Mouse (Mus musculus) liver, embryonic 11.5 days (tissue): ENCODE results near the gene Kalrn. TPM values are rescaled to one million over a fixed set of nuclear protein-coding genes. Genes with fewer than 3 reads are reported as not detected.

ENCODE experiments used
- ATAC-seq: fragments of 200-750 bp; cut with Nextera tagmentation; replicated peaks from 2 replicates; pipeline ENCODE4 v1.8.0; 2017; ENCODE audit warnings: moderate number of reproducible peaks, mild to moderate bottlenecking, moderate TSS enrichment, moderate library complexity; ENCODE audit not compliant: low FRiP score
- DNase-seq: peaks from one replicate; pipeline ENCODE4 v3.0.0-alpha.2; 2017; ENCODE audit warnings: low spot score
- H3K27ac ChIP-seq: fragments of 300-500 bp; sonication (generic); 2 replicates; pipeline ENCODE4 v1.5.1; 2014; ENCODE audit warnings: mild to moderate bottlenecking, low read depth, low read length, control low read depth
- H3K27me3 ChIP-seq: fragments of 300-500 bp; sonication (generic); replicated peaks from 2 replicates; pipeline ENCODE4 v1.6.1; 2014; ENCODE audit warnings: low read length, mixed read lengths; ENCODE audit not compliant: control insufficient read depth, insufficient read depth
- H3K36me3 ChIP-seq: fragments of 300-500 bp; sonication (generic); 2 replicates; pipeline ENCODE4 v1.6.1; 2014; ENCODE audit warnings: mild to moderate bottlenecking, low read length, moderate library complexity, mixed read lengths; ENCODE audit not compliant: control insufficient read depth, insufficient read depth
- H3K4me1 ChIP-seq: fragments of 300-500 bp; sonication (generic); replicated peaks from 2 replicates; pipeline ENCODE4 v1.6.1; 2014; ENCODE audit warnings: low read length, mixed read lengths; ENCODE audit not compliant: control insufficient read depth, insufficient read depth
- H3K4me2 ChIP-seq: fragments of 300-500 bp; sonication (generic); 2 replicates; pipeline ENCODE4 v1.6.1; 2014; ENCODE audit warnings: mild to moderate bottlenecking, control low read depth, moderate library complexity
- H3K4me3 ChIP-seq: fragments of 300-500 bp; sonication (generic); 2 replicates; pipeline ENCODE4 v1.5.1; 2014; ENCODE audit warnings: low read depth, low read length, control low read depth
- H3K9ac ChIP-seq: fragments of 300-500 bp; sonication (generic); 2 replicates; pipeline ENCODE4 v1.6.1; 2014; ENCODE audit warnings: low read depth, low read length, control low read depth
- H3K9me3 ChIP-seq: fragments of 300-500 bp; sonication (generic); 2 replicates; pipeline ENCODE4 v1.6.1; 2016; ENCODE audit warnings: low read length, inconsistent platforms, mixed read lengths; ENCODE audit not compliant: control insufficient read depth
- WGBS: fragments of 180-500 bp; shearing (Covaris S2); extraction: QIAGEN DNeasy Blood & Tissue Kit; methylation state at CpG from one replicate; pipeline ENCODE4 v1.1.7; 2014; 5-methylcytosine and 5-hydroxymethylcytosine counted together
- polyA plus RNA-seq: library from polyadenylated mRNA; unstranded; fragments of >200 nt; fragmentation: Nextera tagmentation; extraction: Ambion mirVana; gene quantifications from 2 replicates; pipeline ENCODE4 v1.2.1, GENCODE M21; 2014

Gene Kalrn
- 25.1 and 25.4 TPM in 2 replicates for polyA plus RNA-seq

DNA sequence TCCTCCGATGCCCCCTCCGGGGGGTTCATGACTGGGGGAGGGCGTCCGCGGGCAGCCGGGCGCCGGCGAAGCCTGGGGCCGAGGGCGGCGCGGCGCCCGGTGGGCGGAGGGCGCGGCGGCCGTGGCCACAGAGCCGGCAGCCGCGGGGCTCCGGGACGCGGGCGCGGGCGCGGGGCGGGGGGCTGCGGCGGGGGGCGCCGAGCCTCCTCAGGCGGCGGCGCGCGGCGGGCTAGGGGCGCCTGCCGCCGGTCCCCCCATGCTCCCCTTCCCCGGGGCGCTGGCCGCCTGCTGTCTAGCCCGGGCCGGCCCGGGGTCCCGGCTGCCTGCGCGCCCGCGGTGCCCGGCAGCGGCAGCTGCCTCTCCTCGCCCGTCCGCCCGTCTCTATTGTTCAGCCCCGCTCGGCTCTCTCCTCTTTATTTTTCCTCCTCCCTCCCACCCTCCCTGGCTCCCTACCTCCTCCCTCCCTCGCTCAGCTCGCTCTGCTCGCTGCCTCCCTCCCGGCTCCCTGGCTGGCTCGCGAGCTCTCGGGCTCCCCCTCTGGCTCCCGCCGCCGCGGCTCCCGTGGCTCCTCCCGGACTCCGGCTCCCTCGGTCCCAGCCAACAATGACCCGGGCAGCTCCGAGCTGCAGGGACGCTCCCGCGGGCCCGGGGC is at the start of gene Kalrn:
TSS of gene Kalrn (minus strand) at position 382 of the 652 bp plus-strand sequence.
- peak within 1 kb of the TSS; percentile 71 for H3K4me3 ChIP-seq
- H3K36me3 ChIP-seq, result no peaks in the 10 kb centered on the region
- H3K9ac ChIP-seq, result peak within 1 kb of the TSS; percentile 66
- ATAC-seq (peak; percentile 82), DNase-seq (peak; percentile 83)
- peak within 1 kb of the TSS; percentile 66 for H3K27ac ChIP-seq
- H3K4me2 ChIP-seq, result peak within 1 kb of the TSS; percentile 79
- 0% methylated on average over 42 of the region's 84 CpGs for WGBS
- no peaks in the 10 kb centered on the region for H3K9me3 ChIP-seq
- peaks cover 50% of the 10 kb centered on the region for H3K27me3 ChIP-seq
- peaks cover 9% of the 10 kb centered on the region; the same call in 1 of the 2 replicates for H3K4me1 ChIP-seq

- no peak overlapping the region for H3K4me2 ChIP-seq
- ATAC-seq, result no peak
These were observed 40.7 kb upstream of the Kalrn start for GRCm38 (mm10) chr16:34614021-34614420.

GRCm38 (mm10) chr16:34610137-34610536 is 36.8 kb upstream of the Kalrn start:
- no peak for ATAC-seq
- no peaks in the 10 kb centered on the region for H3K9me3 ChIP-seq
- no peaks in the 10 kb centered on the region for H3K36me3 ChIP-seq

More at GRCm38 (mm10) chr16:34614021-34614420, 40.7 kb upstream of the Kalrn start:
- Histone ChIP-seq H3K9me3 (no peaks in the 10 kb centered on the region), H3K9ac (no peak overlapping the region), H3K36me3 (no peaks in the 10 kb centered on the region), H3K27ac (no peak overlapping the region), H3K4me1 (no peaks in the 10 kb centered on the region), H3K27me3 (no peaks in the 10 kb centered on the region), H3K4me3 (no peak overlapping the region)
- no peak for DNase-seq
- WGBS, result 64% methylated on average over 2 of the region's 2 CpGs

DNA sequence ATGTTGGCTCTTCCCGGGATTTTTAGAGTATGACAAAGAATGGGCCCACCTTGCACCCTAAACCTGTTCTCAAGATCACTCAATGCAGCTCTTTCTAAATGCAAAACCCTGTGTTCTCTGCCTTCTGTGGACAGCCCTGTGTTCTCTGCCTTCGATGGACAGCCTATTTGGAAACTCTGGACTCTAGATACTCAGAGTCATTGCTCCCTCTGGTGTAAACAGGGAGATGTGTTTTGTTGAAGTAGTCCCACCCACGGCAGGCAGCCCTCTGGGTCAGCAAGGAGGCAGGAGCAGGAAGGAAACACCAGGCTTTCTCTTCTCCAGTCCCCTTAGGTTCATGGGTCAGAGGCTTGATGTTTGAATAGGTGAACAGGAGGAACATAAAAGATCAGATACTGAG is 32.3 kb upstream of the Kalrn start:
- Histone ChIP-seq H3K4me1 (no peaks in the 10 kb centered on the region), H3K27ac (no peak overlapping the region), H3K36me3 (no peaks in the 10 kb centered on the region), H3K4me2 (no peak overlapping the region), H3K4me3 (no peak overlapping the region), H3K27me3 (no peaks in the 10 kb centered on the region), H3K9me3 (no peaks in the 10 kb centered on the region), H3K9ac (no peak overlapping the region)
- 45% methylated on average over 3 of the region's 3 CpGs for WGBS
- ATAC-seq (no peak), DNase-seq (no peak)

More at GRCm38 (mm10) chr16:34610137-34610536, 36.8 kb upstream of the Kalrn start:
- Histone ChIP-seq H3K27me3 (no peaks in the 10 kb centered on the region), H3K4me2 (no peak overlapping the region), H3K4me3 (no peak overlapping the region), H3K27ac (no peak overlapping the region), H3K4me1 (no peaks in the 10 kb centered on the region), H3K9ac (no peak overlapping the region)
- no peak for DNase-seq
- WGBS, result 65% methylated on average over 1 of the region's 1 CpGs

DNA sequence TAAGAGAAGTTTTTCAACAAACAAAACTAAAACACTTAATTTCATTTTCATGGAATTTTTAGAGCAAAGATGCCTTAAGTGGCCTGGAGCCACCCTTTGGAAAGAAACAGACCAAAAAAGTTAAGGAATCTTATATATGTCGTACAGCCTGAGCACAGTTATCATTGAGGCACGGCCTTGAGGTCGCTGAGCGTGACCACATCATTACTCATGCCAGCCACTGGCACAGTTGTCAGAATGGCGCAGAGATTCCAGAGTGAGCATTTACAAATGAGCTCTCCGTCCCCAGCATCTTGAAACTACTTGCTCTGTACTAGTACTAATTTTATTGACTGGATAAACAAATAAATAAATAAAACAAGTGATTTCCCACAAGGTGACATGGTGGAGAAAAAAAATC is 30.5 kb upstream of the Kalrn start:
- no peaks in the 10 kb centered on the region for H3K4me1 ChIP-seq
- H3K27me3 ChIP-seq, result no peaks in the 10 kb centered on the region
- no peaks in the 10 kb centered on the region for H3K9me3 ChIP-seq
- H3K36me3 ChIP-seq, result no peaks in the 10 kb centered on the region
- no peak for DNase-seq
- no peak overlapping the region for H3K4me2 ChIP-seq
- H3K27ac ChIP-seq, result no peak overlapping the region
- no peak for ATAC-seq
- no peak overlapping the region for H3K9ac ChIP-seq
- no peak overlapping the region for H3K4me3 ChIP-seq
- WGBS, result 53% methylated on average over 6 of the region's 6 CpGs

DNA sequence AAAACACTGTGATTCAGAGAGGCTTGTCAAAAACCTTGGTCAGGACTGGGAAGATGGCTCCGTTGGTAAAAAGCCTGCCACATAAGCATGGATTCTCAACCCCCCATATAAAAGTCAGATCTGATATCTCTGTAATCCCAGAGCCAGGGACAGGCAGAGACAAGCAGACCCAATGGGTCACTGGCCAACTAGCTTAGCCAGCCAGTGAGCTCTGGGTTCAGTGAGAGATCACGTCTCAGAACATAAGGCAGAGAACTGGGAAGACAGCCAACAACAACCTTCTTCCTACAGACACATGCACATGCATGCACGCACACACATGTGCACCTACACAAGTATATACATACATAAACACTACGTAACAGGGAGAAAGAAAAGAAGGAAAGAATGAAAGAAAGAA is 29.7 kb upstream of the Kalrn start:
- 78% methylated on average over 4 of the region's 4 CpGs for WGBS

GRCm38 (mm10) chr16:34601954-34602353 is 28.6 kb upstream of the Kalrn start:
- no peak overlapping the region for H3K4me3 ChIP-seq
- ATAC-seq, result no peak
- H3K27me3 ChIP-seq, result no peaks in the 10 kb centered on the region
- 75% methylated on average over 4 of the region's 4 CpGs for WGBS
- DNase-seq, result no peak
- no peaks in the 10 kb centered on the region for H3K9me3 ChIP-seq
- H3K4me2 ChIP-seq, result no peak overlapping the region
- no peaks in the 10 kb centered on the region for H3K4me1 ChIP-seq
- no peaks in the 10 kb centered on the region for H3K36me3 ChIP-seq
- H3K27ac ChIP-seq, result no peak overlapping the region
- H3K9ac ChIP-seq, result no peak overlapping the region

More for the DNA sequence above, 29.7 kb upstream of the Kalrn start:
- Histone ChIP-seq H3K36me3 (no peaks in the 10 kb centered on the region), H3K27ac (no peak overlapping the region), H3K27me3 (no peaks in the 10 kb centered on the region), H3K9ac (no peak overlapping the region), H3K9me3 (no peaks in the 10 kb centered on the region), H3K4me2 (no peak overlapping the region), H3K4me3 (no peak overlapping the region), H3K4me1 (no peaks in the 10 kb centered on the region)
- ATAC-seq (no peak), DNase-seq (no peak)

DNA sequence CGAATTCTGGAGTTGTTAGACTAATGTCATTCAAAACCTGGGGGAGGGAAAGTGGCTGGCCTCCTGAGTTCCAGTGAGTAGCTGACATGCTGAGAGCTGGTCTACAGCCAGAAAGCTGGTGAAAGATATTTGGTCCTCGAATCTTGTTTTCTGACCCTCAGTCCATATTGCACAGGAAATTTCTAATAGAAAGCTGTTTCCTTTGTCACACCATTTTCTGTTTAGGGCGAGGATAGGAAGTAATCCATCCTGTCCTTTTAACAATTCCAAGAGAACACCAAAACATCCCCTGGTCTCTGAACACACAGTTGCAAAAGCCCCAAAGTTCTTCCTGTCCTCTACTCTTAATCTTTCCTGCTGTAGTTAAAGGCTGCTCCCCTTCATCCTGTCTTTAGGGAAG is 22.0 kb upstream of the Kalrn start:
- no peak for DNase-seq
- H3K36me3 ChIP-seq, result no peaks in the 10 kb centered on the region
- no peak overlapping the region for H3K4me2 ChIP-seq
- H3K27me3 ChIP-seq, result no peaks in the 10 kb centered on the region
- H3K4me1 ChIP-seq, result no peaks in the 10 kb centered on the region
- 21% methylated on average over 3 of the region's 3 CpGs for WGBS
- no peak overlapping the region for H3K4me3 ChIP-seq
- H3K27ac ChIP-seq, result no peak overlapping the region
- H3K9me3 ChIP-seq, result no peaks in the 10 kb centered on the region
- ATAC-seq, result no peak
- no peak overlapping the region for H3K9ac ChIP-seq

DNA sequence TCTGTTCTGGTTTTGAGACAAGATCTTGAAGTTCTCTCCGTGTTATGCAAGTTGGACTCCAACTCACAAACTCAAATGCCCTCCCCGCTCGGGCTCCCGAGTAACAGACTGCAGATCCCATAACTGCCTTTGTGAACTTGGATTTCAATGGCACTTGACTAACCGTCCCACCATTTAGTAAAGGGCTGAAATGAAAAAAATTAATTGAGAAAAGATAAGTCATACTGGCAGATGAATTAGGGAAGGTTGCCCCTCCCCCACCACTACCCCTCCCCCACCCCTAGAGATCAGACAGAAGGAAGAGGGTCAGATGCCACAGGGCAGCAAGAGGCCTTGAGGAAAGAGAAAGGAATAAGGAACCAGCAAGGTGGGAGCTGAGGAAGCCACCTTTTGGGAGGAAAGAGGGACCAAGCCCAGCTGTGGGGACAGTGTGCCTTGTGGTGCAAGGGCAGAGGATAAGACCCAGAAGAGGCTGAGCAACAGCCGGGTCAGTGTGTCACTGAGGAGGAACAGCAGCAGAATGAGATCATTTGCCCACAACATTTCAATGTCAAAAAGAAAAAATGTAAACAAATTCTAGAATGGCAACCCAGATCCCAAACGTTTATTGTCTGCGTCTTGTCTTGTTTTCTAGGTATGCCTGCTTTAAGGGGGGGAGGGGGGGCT is 21.4 kb upstream of the Kalrn start:
- WGBS, result 63% methylated on average over 8 of the region's 8 CpGs
- no peaks in the 10 kb centered on the region for H3K27me3 ChIP-seq
- H3K9me3 ChIP-seq, result no peaks in the 10 kb centered on the region
- H3K4me3 ChIP-seq, result no peak overlapping the region
- H3K36me3 ChIP-seq, result no peaks in the 10 kb centered on the region
- no peak overlapping the region for H3K4me2 ChIP-seq
- no peak for ATAC-seq
- no peak overlapping the region for H3K9ac ChIP-seq
- no peak for DNase-seq
- H3K4me1 ChIP-seq, result no peaks in the 10 kb centered on the region
- no peak overlapping the region for H3K27ac ChIP-seq
